Mouse (Mus musculus) frontal cortex, postnatal 25 days (tissue): ENCODE measurements around the gene Lipo3.
"Not testable (repeated sequence)": the region's sequence is repeated elsewhere in the genome, so short reads cannot be mapped to it uniquely, and the experiment has no call there.

Experiments
- DNase-seq, 2 experiments: peaks; one replicate each; pipeline ENCODE4 v3.0.0; 2022; ENCODE audit warnings: low spot score in 2 of 2

The Lipo3 gene

GRCm38 (mm10) chr19:33761287-33762086 lies at the start of gene Lipo3:
Gene Lipo3, minus strand, starts transcription at chr19:33761951.
- peak in 1 of 2 experiments; percentile 3 for DNase-seq

GRCm38 (mm10) chr19:33787359-33787758 lies 25.6 kb upstream of the Lipo3 start, which contains the start of gene Lipo1:
Gene Lipo1, minus strand, starts transcription at chr19:33787459.
- DNase-seq, result not testable (repeated sequence)

- DNase-seq, result peak in 1 of 2 experiments; percentile 6
These were observed 25.0 kb upstream of the Lipo3 start for GRCm38 (mm10) chr19:33786576-33787277.

- DNase-seq, result not testable (repeated sequence)
These were observed 10.5 kb downstream of the Lipo3 start, which contains the start of gene Lipo2 for GRCm38 (mm10) chr19:33751259-33751658. Gene Lipo2, minus strand, starts transcription at chr19:33751359.

- DNase-seq, result not testable (repeated sequence)
These were observed 136.6 kb downstream of the Lipo3 start, which contains the start of gene Gm8978 for GRCm38 (mm10) chr19:33625152-33625551. Gene Gm8978, minus strand, starts transcription at chr19:33625252.

- peak; percentile 18 to 37 for DNase-seq
These were observed 172.0 kb downstream of the Lipo3 start for GRCm38 (mm10) chr19:33589626-33590302.

- DNase-seq, result not testable (repeated sequence)
These were observed 193.2 kb downstream of the Lipo3 start for GRCm38 (mm10) chr19:33568551-33568950.

- no peak for DNase-seq
These were observed 244.1 kb downstream of the Lipo3 start, which contains the start of gene Lipo4 for GRCm38 (mm10) chr19:33517680-33518079. Gene Lipo4, minus strand, starts transcription at chr19:33517780.
